Mouse (Mus musculus) embryonic facial prominence, embryonic 14.5 days (tissue): Measurements from ENCODE around the gene Relt. TPM values are rescaled to one million over a fixed set of nuclear protein-coding genes. Genes with fewer than 3 reads are reported as not detected.

Source experiments
- ATAC-seq: fragments of 200-750 bp; cut with Nextera tagmentation; 2 replicates; pipeline ENCODE4 v1.8.0; 2017; ENCODE audit warnings: low read depth, moderate number of reproducible peaks, moderate TSS enrichment
- DNase-seq: peaks from one replicate; pipeline ENCODE4 v3.0.0-alpha.2; 2015; ENCODE audit warnings: low spot score
- H3K27ac ChIP-seq: fragments of 300-500 bp; sonication (generic); replicated peaks from 2 replicates; pipeline ENCODE4 v1.5.1; 2014; ENCODE audit warnings: low read depth, mild to moderate bottlenecking, low read length, moderate library complexity
- H3K27me3 ChIP-seq: fragments of 300-500 bp; sonication (generic); replicated peaks from 2 replicates; pipeline ENCODE4 v1.6.1; 2014; ENCODE audit warnings: low read length; ENCODE audit not compliant: control insufficient read depth, insufficient read depth
- H3K36me3 ChIP-seq: fragments of 300-500 bp; sonication (generic); 2 replicates; pipeline ENCODE4 v1.6.1; 2014; ENCODE audit warnings: low read length, mixed read lengths; ENCODE audit not compliant: control insufficient read depth, insufficient read depth
- H3K4me1 ChIP-seq: fragments of 300-500 bp; sonication (generic); 2 replicates; pipeline ENCODE4 v1.6.1; 2014; ENCODE audit warnings: antibody characterized with exemption, low read length; ENCODE audit not compliant: control insufficient read depth, insufficient read depth
- H3K4me2 ChIP-seq: fragments of 300-500 bp; sonication (generic); 2 replicates; pipeline ENCODE4 v1.6.1; 2014; ENCODE audit warnings: low read depth, mild to moderate bottlenecking, low read length, moderate library complexity, mixed read lengths
- H3K4me3 ChIP-seq: fragments of 300-500 bp; sonication (generic); 2 replicates; pipeline ENCODE4 v1.5.1; 2014; ENCODE audit warnings: low read depth, mild to moderate bottlenecking, low read length
- H3K9ac ChIP-seq: fragments of 300-500 bp; sonication (generic); 2 replicates; pipeline ENCODE4 v1.6.1; 2014; ENCODE audit warnings: low read depth, mild to moderate bottlenecking, low read length, moderate library complexity, mixed read lengths
- H3K9me3 ChIP-seq: fragments of 300-500 bp; sonication (generic); 2 replicates; pipeline ENCODE4 v1.6.1; 2016; ENCODE audit warnings: low read length; ENCODE audit not compliant: control insufficient read depth
- WGBS: fragments of 180-500 bp; shearing (Covaris S2); extraction: QIAGEN DNeasy Blood & Tissue Kit; methylation state at CpG from one replicate; pipeline ENCODE4 v1.1.7; 2014; 5-methylcytosine and 5-hydroxymethylcytosine counted together
- polyA plus RNA-seq: library from polyadenylated mRNA; unstranded; fragments of >200 nt; fragmentation: Nextera tagmentation; extraction: Ambion mirVana; gene quantifications from 2 replicates; pipeline ENCODE4 v1.2.1, GENCODE M21; 2014

The Relt gene
- polyA plus RNA-seq, 1 experiment from 2014 or later = 4.6 TPM

DNA sequence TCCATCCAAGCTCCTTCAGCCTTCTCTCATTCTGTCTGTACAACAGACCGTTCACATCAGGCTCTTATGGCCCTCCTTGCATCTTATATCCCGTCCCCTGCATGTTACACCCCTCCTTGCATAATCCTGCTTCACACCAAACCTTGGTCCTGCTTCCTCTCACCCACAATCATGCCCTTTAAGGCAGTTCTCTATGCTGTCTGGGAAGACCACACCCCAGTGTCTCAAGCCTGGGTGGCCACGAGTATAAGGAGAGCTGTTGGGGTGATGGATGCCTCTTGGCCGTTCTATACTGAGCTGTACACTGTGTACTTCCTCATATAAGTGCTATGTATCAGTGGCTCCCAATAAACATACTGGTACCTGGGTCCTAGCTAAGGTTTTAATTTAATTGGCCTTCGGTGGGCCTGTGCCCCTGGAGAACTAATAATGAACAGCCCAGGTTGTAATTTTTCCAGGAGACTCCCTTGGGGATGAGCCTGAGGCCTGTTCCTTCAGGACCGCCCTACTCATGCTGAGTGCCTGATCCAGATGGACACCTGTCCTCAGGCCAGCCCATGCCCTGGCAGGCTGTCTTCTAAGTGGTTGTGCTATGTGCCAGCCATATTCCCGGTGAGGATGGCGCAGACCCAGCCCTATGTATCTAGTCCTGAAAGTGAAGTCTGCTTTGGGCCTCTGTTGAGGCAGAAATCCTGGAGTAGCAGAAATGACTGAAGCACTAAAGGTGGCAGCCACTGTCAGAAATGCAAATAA lies 6.8 kb upstream of the Relt start:
- no peak overlapping the region for H3K9ac ChIP-seq
- H3K4me3 ChIP-seq = no peak overlapping the region
- DNase-seq = no peak
- H3K4me2 ChIP-seq = no peak overlapping the region
- no peak overlapping the region for H3K27ac ChIP-seq
- WGBS = 89% methylated on average over 8 of the region's 8 CpGs
- H3K9me3 ChIP-seq = no peaks in the 10 kb centered on the region
- no peaks in the 10 kb centered on the region for H3K27me3 ChIP-seq
- peaks cover 38% of the 10 kb centered on the region for H3K36me3 ChIP-seq
- ATAC-seq = no peak
- H3K4me1 ChIP-seq = no peaks in the 10 kb centered on the region

DNA sequence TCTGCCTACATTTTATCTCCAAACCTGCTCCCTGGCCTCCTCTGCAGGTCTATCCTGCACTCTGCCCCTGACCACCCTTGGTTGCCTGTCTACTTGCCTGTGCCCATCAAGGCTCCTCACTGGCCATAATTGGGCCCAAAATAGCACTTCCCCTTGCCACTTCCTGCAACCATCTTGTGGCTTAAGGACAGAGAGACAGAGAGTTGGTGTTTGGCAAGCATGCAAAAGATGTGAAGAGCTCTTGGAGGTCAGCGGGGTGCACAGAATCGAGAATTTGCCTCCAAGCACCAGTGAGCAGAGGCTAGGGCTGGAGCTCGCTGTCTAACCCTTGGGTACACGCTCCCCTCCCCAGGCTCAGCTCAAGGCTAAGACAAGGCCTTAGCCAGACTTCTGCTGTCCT lies 5.3 kb upstream of the Relt start:
- H3K27me3 ChIP-seq = no peaks in the 10 kb centered on the region
- H3K36me3 ChIP-seq = peaks cover 24% of the 10 kb centered on the region
- no peak overlapping the region for H3K27ac ChIP-seq
- no peak overlapping the region for H3K4me3 ChIP-seq
- ATAC-seq = no peak; the same call in 1 of the 2 replicates
- no peak overlapping the region for H3K9ac ChIP-seq
- H3K4me2 ChIP-seq = no peak overlapping the region
- 69% methylated on average over 4 of the region's 4 CpGs for WGBS
- no peaks in the 10 kb centered on the region for H3K4me1 ChIP-seq
- H3K9me3 ChIP-seq = no peaks in the 10 kb centered on the region
- DNase-seq = no peak

DNA sequence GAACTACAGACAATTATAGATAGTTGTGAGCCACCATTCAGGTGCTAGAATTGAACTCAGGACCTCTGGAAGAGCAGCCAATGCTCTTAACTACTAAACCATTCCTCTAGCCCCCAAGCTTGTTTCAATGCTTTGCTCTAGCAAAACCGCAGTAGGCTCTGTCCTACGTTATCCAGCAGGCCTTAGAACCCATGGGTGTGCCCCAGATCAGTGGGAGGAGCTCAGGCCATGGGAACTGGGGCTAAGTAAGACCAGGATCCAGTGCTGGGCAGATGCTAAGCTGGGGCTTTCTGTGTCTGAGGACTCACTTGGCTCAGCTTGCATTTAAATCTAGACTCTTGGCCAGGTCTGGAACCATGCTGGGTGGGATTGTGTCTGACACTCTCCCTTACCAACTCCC lies 4.3 kb upstream of the Relt start:
- Histone ChIP-seq H3K9me3 (no peaks in the 10 kb centered on the region), H3K27me3 (no peaks in the 10 kb centered on the region), H3K27ac (no peak overlapping the region), H3K4me1 (no peaks in the 10 kb centered on the region), H3K4me2 (no peak overlapping the region), H3K4me3 (no peak overlapping the region), H3K9ac (no peak overlapping the region), H3K36me3 (peaks cover 14% of the 10 kb centered on the region)
- DNase-seq (no peak), ATAC-seq (no peak)
- 41% methylated on average over 2 of the region's 2 CpGs for WGBS

DNA sequence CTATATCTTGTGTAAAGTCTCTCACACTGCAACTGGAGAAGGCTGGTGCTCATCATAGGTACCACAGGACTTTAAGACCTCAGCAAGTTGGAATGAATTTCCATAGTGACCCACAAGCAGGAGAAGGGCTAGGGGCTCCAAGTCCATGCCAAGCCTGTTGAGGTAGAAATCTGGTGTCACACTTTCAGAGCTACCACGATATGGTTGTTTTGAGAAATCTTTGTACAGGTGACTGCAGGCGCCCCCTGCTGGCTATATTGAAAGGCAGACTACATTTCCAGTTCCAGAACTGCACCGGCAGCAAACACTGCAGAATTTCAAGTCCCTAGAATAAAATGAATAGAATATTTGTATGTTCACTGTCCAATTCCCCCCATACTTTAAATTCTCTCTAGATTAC lies 3.4 kb upstream of the Relt start:
- Histone ChIP-seq H3K27me3 (no peaks in the 10 kb centered on the region), H3K4me3 (no peak overlapping the region), H3K4me1 (peaks cover 4% of the 10 kb centered on the region; the same call in 1 of the 2 replicates), H3K36me3 (0 out of 2 replicates have a peak, but pooled peaks cover 7% of the 10 kb centered on the region), H3K27ac (no peak overlapping the region), H3K9me3 (no peaks in the 10 kb centered on the region), H3K4me2 (no peak overlapping the region), H3K9ac (no peak overlapping the region)
- DNase-seq (peak; percentile 76), ATAC-seq (no peak)
- 7% methylated on average over 3 of the region's 3 CpGs for WGBS

DNA sequence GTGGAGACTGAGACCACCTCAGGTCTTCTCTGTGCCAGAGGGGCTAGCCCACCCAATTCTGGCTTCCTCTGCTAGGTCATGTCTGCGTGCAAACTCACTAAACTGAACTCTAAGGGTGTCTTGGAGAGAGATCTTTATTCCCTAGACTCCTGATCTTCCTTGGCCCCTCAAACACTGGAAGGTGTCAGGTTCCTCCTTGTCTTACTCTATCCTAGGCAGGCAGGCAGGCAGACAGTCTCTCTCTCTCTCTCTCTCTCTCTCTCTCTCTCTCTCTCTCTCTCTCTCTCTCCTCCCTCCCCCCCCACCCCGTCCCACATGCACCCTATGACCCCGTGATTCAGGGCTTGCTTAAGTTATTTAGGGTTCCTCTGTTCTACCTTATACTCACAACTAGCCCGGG lies 893 bp downstream of the Relt start:
- H3K4me3 ChIP-seq = peak overlapping the region; percentile 75
- no peak overlapping the region for H3K27ac ChIP-seq
- H3K4me1 ChIP-seq = peaks cover 13% of the 10 kb centered on the region; the same call in 1 of the 2 replicates
- DNase-seq (no peak), ATAC-seq (no peak)
- H3K36me3 ChIP-seq = no peaks in the 10 kb centered on the region
- H3K9ac ChIP-seq = peak overlapping the region; percentile 80
- peak overlapping the region; percentile 97 for H3K4me2 ChIP-seq
- 9% methylated on average over 4 of the region's 4 CpGs for WGBS
- H3K27me3 ChIP-seq = no peaks in the 10 kb centered on the region
- H3K9me3 ChIP-seq = no peaks in the 10 kb centered on the region

DNA sequence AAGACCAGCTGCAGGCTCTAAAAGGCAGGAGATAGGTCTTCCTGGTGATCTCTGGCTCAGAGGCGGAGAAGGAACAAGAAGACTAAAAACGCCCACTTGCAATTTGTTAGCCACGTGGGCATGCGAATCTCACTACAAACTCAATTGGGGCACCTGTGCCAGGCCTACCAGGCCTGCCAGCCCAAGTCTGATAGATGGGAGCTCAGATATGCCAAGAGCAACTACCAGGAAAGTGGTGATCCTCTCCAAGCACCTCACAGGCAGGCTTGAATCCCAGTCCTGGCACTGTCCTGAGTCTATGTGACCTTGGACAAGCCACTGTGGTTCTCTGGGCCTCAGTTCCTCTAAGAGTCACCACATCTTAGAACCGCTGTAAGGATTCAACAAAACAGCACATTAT lies 2.0 kb downstream of the Relt start:
- DNase-seq = no peak
- H3K27me3 ChIP-seq = no peaks in the 10 kb centered on the region
- no peaks in the 10 kb centered on the region for H3K36me3 ChIP-seq
- peaks cover 13% of the 10 kb centered on the region; the same call in 1 of the 2 replicates for H3K4me1 ChIP-seq
- H3K9me3 ChIP-seq = no peaks in the 10 kb centered on the region
- 90% methylated on average over 5 of the region's 5 CpGs for WGBS
- no peak overlapping the region for H3K9ac ChIP-seq
- no peak overlapping the region for H3K4me3 ChIP-seq
- ATAC-seq = no peak
- no peak overlapping the region for H3K27ac ChIP-seq
- H3K4me2 ChIP-seq = no peak overlapping the region

DNA sequence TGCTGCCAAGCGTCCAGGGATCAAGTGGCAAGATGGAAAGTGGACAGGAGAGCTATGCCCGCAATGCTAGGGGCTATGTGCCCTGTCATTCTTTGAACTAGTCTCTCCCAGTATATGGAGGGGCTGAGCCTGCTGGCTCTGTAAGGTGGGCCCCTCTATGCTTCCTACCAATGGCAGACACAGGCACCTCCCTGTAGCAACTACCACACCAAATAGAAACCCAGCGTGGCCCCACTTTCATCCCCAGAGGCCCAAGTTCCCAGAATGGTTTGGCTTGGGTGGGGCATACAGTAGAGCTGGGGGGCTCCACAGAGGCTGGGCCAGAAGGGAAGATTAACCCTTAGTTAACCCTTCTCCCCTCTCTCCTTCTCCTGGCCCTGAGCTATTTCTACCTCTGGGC lies 2.8 kb downstream of the Relt start:
- Histone ChIP-seq H3K27me3 (no peaks in the 10 kb centered on the region), H3K4me1 (peaks cover 19% of the 10 kb centered on the region; the same call in 1 of the 2 replicates), H3K36me3 (no peaks in the 10 kb centered on the region), H3K4me2 (no peak overlapping the region), H3K4me3 (no peak overlapping the region), H3K9ac (no peak overlapping the region), H3K27ac (no peak overlapping the region), H3K9me3 (no peaks in the 10 kb centered on the region)
- DNase-seq (no peak), ATAC-seq (no peak)
- WGBS = 70% methylated on average over 3 of the region's 3 CpGs

DNA sequence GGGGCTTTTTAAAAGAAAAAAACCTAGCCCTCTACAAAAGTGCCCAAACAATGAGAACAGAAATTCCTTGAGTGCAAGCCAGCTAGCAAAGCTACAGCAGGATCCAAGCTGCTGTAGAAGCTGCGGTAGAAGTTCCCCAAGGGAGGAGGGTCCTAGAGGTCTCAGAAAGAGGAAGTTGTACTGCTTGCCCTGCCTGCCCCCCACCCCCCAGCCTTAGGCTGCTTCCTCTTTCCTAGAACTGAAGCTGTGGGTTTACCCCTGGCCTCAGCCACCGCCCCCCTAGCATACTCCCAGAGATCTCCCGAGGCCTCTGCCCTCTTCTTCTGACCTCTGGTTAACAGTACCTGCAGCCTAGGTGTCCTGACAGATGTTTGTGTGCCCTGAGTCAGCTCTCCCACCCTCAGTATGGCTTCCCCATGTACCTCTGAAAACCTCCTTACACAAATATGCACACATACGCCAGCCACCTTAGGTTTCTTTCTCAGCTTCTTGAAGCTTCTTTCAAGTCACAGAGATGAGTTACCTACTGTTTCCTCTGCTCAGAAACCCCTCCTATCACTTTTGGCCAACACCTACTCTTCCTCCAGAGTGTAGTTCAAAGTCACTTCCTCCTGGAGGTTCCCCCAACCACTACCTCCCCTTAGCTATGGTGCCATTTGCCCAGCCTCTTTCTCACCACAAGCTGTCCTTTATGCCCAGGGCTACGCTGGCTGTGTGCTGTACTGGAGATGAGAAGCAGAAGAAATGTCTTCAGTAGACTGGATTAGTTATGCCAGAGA lies 7.3 kb downstream of the Relt start:
- peak; percentile 58 for DNase-seq
- no peak overlapping the region for H3K4me3 ChIP-seq
- H3K36me3 ChIP-seq = no peaks in the 10 kb centered on the region
- WGBS = 49% methylated on average over 5 of the region's 5 CpGs
- no peak overlapping the region; the same call in 1 of the 2 replicates for H3K27ac ChIP-seq
- H3K4me2 ChIP-seq = no peak overlapping the region
- H3K9ac ChIP-seq = no peak overlapping the region
- H3K4me1 ChIP-seq = peaks cover 38% of the 10 kb centered on the region
- no peaks in the 10 kb centered on the region for H3K27me3 ChIP-seq
- no peaks in the 10 kb centered on the region for H3K9me3 ChIP-seq
- no peak; the same call in 1 of the 2 replicates for ATAC-seq
